Mouse (Mus musculus) forebrain, embryonic 13.5 days (tissue): ENCODE data around the gene Tmem100. TPM values are rescaled to one million over a fixed set of nuclear protein-coding genes. Genes with fewer than 3 reads are reported as not detected.

Experiments used
- ATAC-seq: fragments of 200-750 bp; cut with Nextera tagmentation; 2 replicates; pipeline ENCODE4 v1.8.0; 2017
- H3K27ac ChIP-seq: fragments of 300-500 bp; sonication (generic); 2 replicates; pipeline ENCODE4 v1.5.1; 2015; ENCODE audit warnings: inconsistent platforms, mild to moderate bottlenecking, moderate library complexity
- H3K27me3 ChIP-seq: fragments of 300-500 bp; sonication (generic); 2 replicates; pipeline ENCODE4 v1.6.1; 2015; ENCODE audit warnings: mild to moderate bottlenecking, inconsistent platforms
- H3K36me3 ChIP-seq: fragments of 300-500 bp; sonication (generic); 2 replicates; pipeline ENCODE4 v1.6.1; 2015; ENCODE audit warnings: mild to moderate bottlenecking, inconsistent platforms; ENCODE audit not compliant: poor library complexity, severe bottlenecking
- H3K4me1 ChIP-seq: fragments of 300-500 bp; sonication (generic); 2 replicates; pipeline ENCODE4 v1.6.1; 2015; ENCODE audit warnings: inconsistent platforms
- H3K4me2 ChIP-seq: fragments of 300-500 bp; sonication (generic); 2 replicates; pipeline ENCODE4 v1.6.1; 2015; ENCODE audit warnings: inconsistent platforms, mild to moderate bottlenecking, moderate library complexity
- H3K4me3 ChIP-seq: fragments of 300-500 bp; sonication (generic); 2 replicates; pipeline ENCODE4 v1.5.1; 2015; ENCODE audit warnings: mild to moderate bottlenecking, inconsistent platforms
- H3K9ac ChIP-seq: fragments of 300-500 bp; sonication (generic); 2 replicates; pipeline ENCODE4 v1.6.1; 2015; ENCODE audit warnings: mild to moderate bottlenecking, inconsistent platforms
- H3K9me3 ChIP-seq: fragments of 300-500 bp; sonication (generic); replicated peaks from 2 replicates; pipeline ENCODE4 v1.6.1; 2016; ENCODE audit warnings: inconsistent platforms
- WGBS: fragments of 180-500 bp; shearing (Covaris S2); methylation state at CpG from one replicate; pipeline ENCODE4 v1.1.7; 2015; 5-methylcytosine and 5-hydroxymethylcytosine counted together
- polyA plus RNA-seq: library from polyadenylated mRNA; unstranded; fragments of >200 nt; fragmentation: Nextera tagmentation; extraction: Ambion mirVana; gene quantifications from 2 replicates; pipeline ENCODE4 v1.2.1, GENCODE M21; 2015

Gene Tmem100
- polyA plus RNA-seq, 1 experiment from 2014 or later: 5.0 TPM

GRCm38 (mm10) chr11:89998996-89999770 lies 31.0 kb upstream of the Tmem100 start:
- WGBS: 92% methylated on average over 18 of the region's 18 CpGs
- H3K4me2 ChIP-seq: no peak overlapping the region

DNA sequence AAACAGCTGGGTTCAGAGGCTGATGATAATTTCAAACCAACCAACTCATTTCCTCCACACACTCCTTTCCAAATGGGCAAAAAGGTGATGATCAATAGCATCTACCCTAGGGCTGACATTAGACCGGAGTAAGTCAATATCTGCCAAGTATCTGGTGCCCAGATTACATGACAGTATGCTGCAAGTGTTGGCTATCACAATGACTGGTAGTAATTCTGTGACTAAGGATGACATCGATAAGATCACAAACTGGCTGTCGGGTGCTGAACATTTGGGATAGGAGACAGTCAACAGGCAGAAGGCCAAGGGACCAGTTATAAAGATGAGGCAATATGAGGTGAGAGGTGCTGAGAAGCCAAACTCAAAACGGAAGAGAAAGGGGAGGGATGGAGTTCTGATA lies 29.5 kb upstream of the Tmem100 start:
- Histone ChIP-seq H3K4me3 (no peak overlapping the region), H3K27ac (no peak overlapping the region), H3K36me3 (no peaks in the 10 kb centered on the region), H3K27me3 (no peaks in the 10 kb centered on the region), H3K4me2 (no peak overlapping the region), H3K4me1 (peaks cover 10% of the 10 kb centered on the region), H3K9ac (no peak overlapping the region), H3K9me3 (no peaks in the 10 kb centered on the region)
- no peak for ATAC-seq
- 93% methylated on average over 4 of the region's 4 CpGs for WGBS

More at GRCm38 (mm10) chr11:89998996-89999770, 31.0 kb upstream of the Tmem100 start:
- H3K4me1 ChIP-seq: peaks cover 17% of the 10 kb centered on the region
- H3K36me3 ChIP-seq: no peaks in the 10 kb centered on the region
- H3K27ac ChIP-seq: no peak overlapping the region
- H3K9ac ChIP-seq: no peak overlapping the region
- ATAC-seq: no peak
- H3K4me3 ChIP-seq: no peak overlapping the region
- no peaks in the 10 kb centered on the region for H3K27me3 ChIP-seq
- H3K9me3 ChIP-seq: no peaks in the 10 kb centered on the region

DNA sequence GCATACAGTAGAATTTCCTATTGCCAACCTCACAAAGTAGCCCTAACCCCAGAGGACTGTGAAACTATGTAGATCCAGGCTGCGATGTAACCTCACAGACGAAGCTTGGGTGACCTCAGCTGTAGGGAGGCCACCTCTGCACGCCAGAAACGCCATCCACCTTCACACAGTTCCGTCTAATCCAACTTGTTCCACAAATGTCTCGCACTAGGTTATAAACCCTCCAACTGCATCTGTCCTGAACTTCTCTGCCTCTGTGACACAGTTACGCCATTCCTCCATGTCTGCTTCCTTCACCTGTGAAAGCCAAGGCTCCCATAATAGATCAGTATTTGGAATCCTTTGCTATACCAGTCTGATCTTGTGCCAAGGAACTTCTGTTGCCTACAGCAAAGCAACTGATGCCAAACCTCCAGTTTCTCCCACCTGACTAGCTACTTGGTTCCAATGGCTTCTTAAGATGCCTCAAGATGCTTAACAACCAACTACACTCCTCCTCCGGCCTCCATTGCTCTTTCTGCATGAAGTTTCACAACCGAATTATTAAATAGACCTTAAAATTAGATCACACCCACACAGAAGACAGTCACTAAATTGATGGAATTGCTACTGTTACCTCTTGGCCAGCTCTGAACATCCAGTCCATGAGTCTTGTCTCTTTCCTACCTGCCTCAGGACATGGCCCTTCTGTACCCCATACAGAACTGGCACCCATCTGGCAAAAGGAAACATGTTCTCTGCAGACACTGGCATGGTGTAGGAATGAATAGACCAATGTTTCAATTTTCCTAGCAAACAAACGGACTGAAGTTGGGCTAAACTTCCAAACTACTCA lies 28.5 kb upstream of the Tmem100 start:
- ATAC-seq: no peak
- Histone ChIP-seq H3K4me2 (peak overlapping the region; percentile 70), H3K9me3 (no peaks in the 10 kb centered on the region), H3K4me1 (peaks cover 10% of the 10 kb centered on the region), H3K27ac (no peak overlapping the region), H3K4me3 (no peak overlapping the region), H3K36me3 (no peaks in the 10 kb centered on the region), H3K9ac (no peak overlapping the region), H3K27me3 (no peaks in the 10 kb centered on the region)
- WGBS: 90% methylated on average over 10 of the region's 10 CpGs

DNA sequence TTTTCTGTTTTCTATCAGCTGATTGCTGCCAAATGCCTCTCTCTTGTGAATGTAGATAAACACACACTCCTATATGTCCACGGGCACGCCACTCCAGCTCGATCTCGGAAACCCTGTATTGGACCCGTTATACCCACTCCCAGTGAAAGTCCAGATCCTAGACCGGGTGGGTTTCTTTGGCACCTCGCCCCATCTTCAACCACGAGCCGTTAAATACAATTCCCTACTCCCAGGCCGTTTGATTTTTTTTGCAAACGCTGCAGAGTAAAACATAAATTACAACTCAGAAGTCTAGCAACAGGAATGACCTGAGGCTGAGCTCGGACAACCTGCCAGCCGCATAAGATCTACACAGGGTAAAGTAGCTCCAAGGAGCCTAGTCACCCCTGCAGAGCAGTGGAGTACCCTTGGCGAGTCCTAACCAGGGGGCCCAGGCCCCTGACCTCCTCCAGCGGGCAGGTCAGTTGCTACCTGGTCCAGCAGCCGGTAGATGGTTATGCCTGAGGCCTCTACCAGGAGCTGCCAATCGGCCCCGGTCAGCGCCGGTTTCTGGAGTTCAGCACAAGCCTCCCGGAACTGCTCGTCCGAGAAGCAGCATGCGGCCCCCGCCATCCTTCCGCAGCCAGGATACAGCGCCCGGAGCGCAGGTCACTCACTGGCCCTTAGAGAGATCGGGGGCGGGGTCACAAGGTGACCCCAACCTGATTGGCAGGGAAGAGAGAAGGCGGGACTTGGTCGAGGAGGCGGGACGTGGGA lies 27.7 kb upstream of the Tmem100 start, which contains the start of gene Pctp:
Gene Pctp (minus strand): TSS at position 664 of the 756 bp plus-strand sequence.
- peak within 1 kb of the TSS; percentile 48 for H3K4me3 ChIP-seq
- no peaks in the 10 kb centered on the region for H3K27me3 ChIP-seq
- H3K9ac ChIP-seq: peak within 1 kb of the TSS; percentile 60
- H3K4me2 ChIP-seq: peak within 1 kb of the TSS; percentile 70
- peaks cover 10% of the 10 kb centered on the region for H3K4me1 ChIP-seq
- H3K36me3 ChIP-seq: no peaks in the 10 kb centered on the region
- no peaks in the 10 kb centered on the region for H3K9me3 ChIP-seq
- H3K27ac ChIP-seq: no peak within 1 kb of the TSS
- ATAC-seq: peak; percentile 78
- WGBS: 13% methylated on average over 35 of the region's 35 CpGs

GRCm38 (mm10) chr11:90002987-90003348 lies 27.2 kb upstream of the Tmem100 start:
- Histone ChIP-seq H3K4me2 (peak overlapping the region; percentile 70), H3K9me3 (no peaks in the 10 kb centered on the region), H3K4me1 (peaks cover 10% of the 10 kb centered on the region), H3K36me3 (no peaks in the 10 kb centered on the region), H3K27ac (no peak overlapping the region), H3K27me3 (no peaks in the 10 kb centered on the region), H3K9ac (peak overlapping the region; percentile 60), H3K4me3 (peak overlapping the region; percentile 48)
- WGBS: 12% methylated on average over 8 of the region's 8 CpGs
- peak; percentile 48; the same call in 1 of the 2 replicates for ATAC-seq

GRCm38 (mm10) chr11:90003386-90003785 lies 26.8 kb upstream of the Tmem100 start:
- no peak for ATAC-seq
- H3K9me3 ChIP-seq: no peaks in the 10 kb centered on the region
- H3K4me1 ChIP-seq: peaks cover 10% of the 10 kb centered on the region
- no peak overlapping the region for H3K4me3 ChIP-seq
- H3K9ac ChIP-seq: no peak overlapping the region
- 85% methylated on average over 4 of the region's 4 CpGs for WGBS
- H3K27me3 ChIP-seq: no peaks in the 10 kb centered on the region
- H3K4me2 ChIP-seq: no peak overlapping the region
- no peak overlapping the region for H3K27ac ChIP-seq
- H3K36me3 ChIP-seq: no peaks in the 10 kb centered on the region

DNA sequence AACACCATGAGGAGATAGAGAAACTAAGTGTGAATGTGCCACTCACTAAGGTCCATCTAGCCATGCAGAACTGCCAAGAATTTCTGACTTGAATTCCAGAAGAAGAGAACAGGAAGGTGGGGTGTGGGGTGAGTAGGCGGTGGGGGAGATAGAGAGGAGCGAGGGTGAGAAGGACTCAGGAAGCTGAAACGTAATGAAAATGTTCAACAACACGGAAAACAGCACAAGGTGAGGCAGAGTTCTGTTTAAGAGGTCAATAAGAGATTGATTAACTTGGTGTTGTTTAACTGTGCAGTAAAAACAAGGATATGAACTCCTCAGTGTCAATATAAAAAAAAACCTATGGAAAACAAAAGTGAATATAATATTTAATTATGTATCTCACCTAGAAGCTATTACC lies 24.0 kb upstream of the Tmem100 start:
- Histone ChIP-seq H3K27ac (no peak overlapping the region), H3K27me3 (no peaks in the 10 kb centered on the region), H3K4me2 (no peak overlapping the region), H3K4me1 (peaks cover 10% of the 10 kb centered on the region), H3K9ac (no peak overlapping the region), H3K36me3 (no peaks in the 10 kb centered on the region), H3K4me3 (no peak overlapping the region), H3K9me3 (no peaks in the 10 kb centered on the region)
- ATAC-seq: no peak
- 82% methylated on average over 4 of the region's 4 CpGs for WGBS

GRCm38 (mm10) chr11:90007791-90008531 lies 22.2 kb upstream of the Tmem100 start:
- H3K27ac ChIP-seq: no peak overlapping the region
- no peak for ATAC-seq
- H3K27me3 ChIP-seq: no peaks in the 10 kb centered on the region
- no peaks in the 10 kb centered on the region for H3K9me3 ChIP-seq
- H3K9ac ChIP-seq: no peak overlapping the region
- peaks cover 2% of the 10 kb centered on the region; the same call in 1 of the 2 replicates for H3K4me1 ChIP-seq
- H3K4me3 ChIP-seq: no peak overlapping the region
- no peak overlapping the region for H3K4me2 ChIP-seq
- no peaks in the 10 kb centered on the region for H3K36me3 ChIP-seq
- WGBS: 31% methylated on average over 7 of the region's 7 CpGs

DNA sequence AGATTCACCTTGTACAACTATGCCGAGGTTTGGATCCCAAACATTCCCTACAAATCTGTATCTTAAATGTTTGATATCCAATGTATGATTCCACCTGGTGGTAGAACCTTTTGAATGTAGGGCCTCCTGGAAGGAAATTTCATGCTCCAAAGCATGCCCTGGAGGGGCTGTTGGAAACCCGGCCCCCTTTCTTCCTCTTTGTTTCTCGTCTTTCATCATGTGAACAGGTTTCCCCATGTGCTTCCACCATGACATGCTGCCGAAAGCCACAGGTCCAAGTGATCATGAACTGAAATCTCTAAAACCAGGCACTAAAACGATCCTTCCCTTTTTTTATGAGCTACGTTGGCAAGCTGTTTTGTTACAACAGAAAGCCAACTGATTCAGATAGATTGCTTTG lies 16.5 kb upstream of the Tmem100 start:
- no peak for ATAC-seq
- WGBS: 86% methylated on average over 6 of the region's 6 CpGs
- Histone ChIP-seq H3K4me1 (no peaks in the 10 kb centered on the region), H3K27me3 (no peaks in the 10 kb centered on the region), H3K4me3 (no peak overlapping the region), H3K9me3 (no peaks in the 10 kb centered on the region), H3K27ac (no peak overlapping the region), H3K9ac (no peak overlapping the region), H3K4me2 (no peak overlapping the region), H3K36me3 (no peaks in the 10 kb centered on the region)

DNA sequence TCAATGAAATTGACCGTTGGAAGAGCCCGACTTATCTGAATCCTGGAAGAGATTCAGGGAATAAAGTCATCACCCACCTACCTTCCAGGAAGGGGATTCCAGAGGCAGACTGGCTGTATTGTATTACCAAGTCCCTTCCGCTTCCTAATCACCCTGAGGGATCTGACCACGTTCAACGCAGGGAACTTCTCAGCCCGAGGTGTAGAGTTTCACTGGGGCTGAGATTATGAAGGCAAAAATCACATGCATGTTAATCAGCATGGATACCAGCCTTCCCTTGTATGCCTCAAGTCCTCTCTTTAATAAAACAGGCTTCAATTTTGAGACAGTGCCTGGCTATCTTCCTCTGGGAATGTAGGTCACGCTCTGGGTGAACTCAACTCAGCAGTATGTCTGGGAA lies 14.9 kb upstream of the Tmem100 start:
- Histone ChIP-seq H3K4me1 (no peaks in the 10 kb centered on the region), H3K36me3 (no peaks in the 10 kb centered on the region), H3K27ac (no peak overlapping the region), H3K9ac (no peak overlapping the region), H3K27me3 (no peaks in the 10 kb centered on the region), H3K4me3 (no peak overlapping the region), H3K9me3 (no peaks in the 10 kb centered on the region), H3K4me2 (no peak overlapping the region)
- WGBS: 68% methylated on average over 7 of the region's 7 CpGs
- ATAC-seq: no peak

- Histone ChIP-seq H3K4me1 (no peaks in the 10 kb centered on the region), H3K9ac (no peak overlapping the region), H3K27ac (no peak overlapping the region), H3K36me3 (no peaks in the 10 kb centered on the region), H3K4me3 (no peak overlapping the region), H3K27me3 (no peaks in the 10 kb centered on the region), H3K4me2 (no peak overlapping the region), H3K9me3 (no peaks in the 10 kb centered on the region)
- ATAC-seq: no peak
- 17% methylated on average over 7 of the region's 7 CpGs for WGBS
These were observed 11.0 kb upstream of the Tmem100 start for GRCm38 (mm10) chr11:90019161-90019560.
